Mouse (Mus musculus): ENCODE measurements at regions not wholly inside any gene's neighbourhood (a gene's known extent, or its start where the extent isn't known, plus 50 kb on each side); places are given as distances from the start of the nearest gene placed in this dataset.
"Not testable (repeated sequence)": the region's sequence is repeated elsewhere in the genome, so short reads cannot be mapped to it uniquely, and the experiment has no call there.

DNA sequence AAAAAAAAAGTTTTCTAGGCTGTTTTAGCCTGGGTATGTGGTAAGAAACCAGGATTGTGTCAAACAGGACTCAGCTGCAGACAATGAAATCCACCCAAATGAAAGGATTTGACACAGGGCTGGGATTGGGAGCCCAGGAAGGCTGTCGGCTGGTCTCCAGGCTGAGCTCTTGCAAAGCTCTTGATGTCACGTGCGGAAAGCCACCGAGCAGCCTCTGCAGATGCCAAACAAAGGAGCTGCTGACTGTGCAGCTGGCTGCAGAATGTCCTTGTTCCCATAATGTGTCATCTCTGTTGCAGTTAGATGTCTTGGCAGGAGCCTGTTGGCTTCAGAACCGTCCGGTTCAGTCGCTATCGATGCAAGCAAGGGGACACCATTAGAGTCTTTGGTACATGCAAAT lies 56.1 kb downstream of the Bbs10 start:
- no peak for TF ChIP-seq CTCF (conservative IDR thresholded peaks at IDR 0.05)
- no peak overlapping the region for H3K27ac ChIP-seq
- DNase-seq (ENCODE audit: low spot score in 2 of 2) = no peak
- H3K4me3 ChIP-seq = no peak overlapping the region

DNA sequence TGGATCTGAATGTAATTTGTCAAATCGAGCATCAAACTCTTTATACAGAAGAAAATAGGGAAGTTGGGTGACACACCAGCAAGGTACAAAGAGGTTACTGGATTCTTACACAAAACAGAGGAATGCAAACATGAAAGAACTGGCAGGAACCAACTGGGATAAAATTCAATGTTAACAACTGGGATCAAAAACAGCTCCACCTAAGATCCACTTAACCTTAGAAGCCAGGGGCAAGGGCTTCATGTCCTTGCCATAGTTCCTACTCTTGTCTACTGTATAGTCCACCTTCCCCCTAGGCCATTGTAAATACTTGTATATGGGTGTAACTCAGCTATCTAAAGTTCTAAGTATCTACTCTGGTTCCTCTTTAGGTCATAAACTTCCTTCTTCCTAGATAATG lies 59.9 kb downstream of the Bbs10 start:
- not testable (repeated sequence) for DNase-seq (ENCODE audit: low spot score in 2 of 2); H3K27ac ChIP-seq; H3K4me3 ChIP-seq

DNA sequence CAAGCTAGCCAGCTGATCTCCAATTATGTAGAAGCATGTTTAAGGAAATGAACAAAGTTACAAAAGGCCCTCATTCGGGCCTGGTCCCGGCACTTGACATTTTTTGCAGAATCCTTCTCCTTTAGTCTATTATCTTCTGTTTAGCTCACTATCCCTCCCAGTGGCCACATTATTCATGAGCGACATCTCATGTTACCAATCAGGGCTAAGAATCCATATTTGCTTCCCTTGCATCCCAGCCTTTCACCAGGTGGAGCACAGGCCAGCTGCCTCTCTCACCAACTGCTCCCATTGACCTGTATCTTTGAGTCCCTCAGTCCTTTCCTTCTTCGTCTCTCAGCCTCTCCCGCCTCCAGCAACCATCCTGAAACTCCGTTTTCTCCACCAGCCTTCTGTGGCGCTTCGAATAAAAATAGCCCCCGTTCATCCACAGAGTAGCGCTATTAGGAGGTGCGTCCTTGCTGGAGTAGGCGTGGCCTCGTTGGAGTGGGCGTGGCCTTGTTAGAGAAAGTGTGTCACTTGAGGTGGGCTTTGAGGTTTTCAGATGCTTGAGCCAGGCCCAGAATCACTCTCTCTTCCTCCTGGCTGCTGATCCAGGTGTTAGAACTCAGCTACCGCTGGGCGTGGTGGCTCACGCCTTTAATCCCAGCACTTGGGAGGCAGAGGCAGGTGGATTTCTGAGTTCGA lies 63.4 kb downstream of the Bbs10 start:
- no peak overlapping the region for H3K27ac ChIP-seq
- H3K4me3 ChIP-seq = no peak overlapping the region
- no peak for DNase-seq (ENCODE audit: low spot score in 2 of 2)
- peak; percentile 17; the same call in 1 of the 2 replicates for TF ChIP-seq CTCF (conservative IDR thresholded peaks at IDR 0.05)

DNA sequence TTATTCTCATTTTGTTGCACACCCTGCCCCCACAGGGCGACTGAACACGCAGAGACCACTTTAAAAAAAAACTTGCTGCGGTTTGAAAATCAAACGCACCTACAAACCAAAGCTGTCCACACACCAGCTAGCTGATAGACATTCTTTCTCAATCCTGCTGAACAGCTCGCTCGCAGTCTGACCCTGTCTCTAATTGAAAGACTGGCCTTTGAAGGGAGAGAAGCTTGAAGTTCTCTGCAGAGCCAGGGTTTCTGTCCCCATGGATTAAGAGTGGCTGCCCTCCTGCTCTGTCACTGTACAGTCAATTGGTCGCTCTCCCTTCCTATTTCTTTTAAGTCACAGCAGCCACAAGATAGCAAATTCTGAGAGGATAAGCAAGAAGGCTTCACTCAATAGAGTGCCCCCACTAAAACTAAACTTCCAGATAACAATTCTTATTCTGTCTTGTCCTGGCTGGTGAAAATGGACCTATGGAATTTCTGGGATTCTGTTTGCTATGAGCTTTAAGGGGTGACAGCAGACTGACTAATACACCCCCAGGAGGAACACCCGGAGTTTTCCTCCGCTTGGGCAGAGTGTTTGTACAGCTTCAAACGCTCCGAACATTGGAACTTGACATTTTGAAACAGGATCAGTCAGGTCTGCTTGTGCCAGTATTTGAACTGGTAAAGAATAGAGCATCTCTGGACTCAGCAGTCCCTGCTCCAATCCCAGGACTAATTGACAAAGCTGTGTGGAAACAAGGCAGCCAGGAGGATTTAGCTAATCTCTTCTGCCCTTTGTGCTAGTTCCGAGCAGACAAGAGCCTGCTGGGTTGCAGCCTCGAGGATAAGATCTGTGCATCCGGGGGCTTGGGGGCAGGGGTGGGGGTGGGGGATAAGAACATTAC lies 65.5 kb downstream of the Bbs10 start:
- H3K27ac ChIP-seq = no peak overlapping the region
- DNase-seq (ENCODE audit: low spot score in 2 of 2) = no peak
- H3K4me3 ChIP-seq = no peak overlapping the region
- TF ChIP-seq CTCF (conservative IDR thresholded peaks at IDR 0.05) = no peak

DNA sequence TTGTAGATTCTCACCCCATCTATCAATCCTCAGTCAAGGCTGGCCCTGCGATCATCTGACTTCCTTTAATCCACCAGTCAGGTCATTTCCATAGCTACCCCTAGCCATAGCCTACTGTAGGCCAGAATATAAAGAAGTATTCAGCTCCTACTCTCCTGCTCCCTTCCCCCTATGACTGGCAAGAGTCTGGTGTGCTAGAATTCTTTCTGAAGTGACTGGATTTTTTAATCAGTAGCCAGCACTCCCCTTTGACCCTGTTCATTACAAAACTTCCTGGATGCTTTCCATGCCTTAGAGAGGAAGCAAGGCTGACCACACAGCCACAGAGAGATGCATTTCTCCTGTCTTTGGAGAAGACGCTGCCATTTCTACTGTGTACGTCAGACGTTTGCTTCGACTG lies 66.5 kb downstream of the Bbs10 start:
- no peak for TF ChIP-seq CTCF (conservative IDR thresholded peaks at IDR 0.05)
- DNase-seq (ENCODE audit: low spot score in 2 of 2) = no peak
- Histone ChIP-seq H3K27ac (no peak overlapping the region), H3K4me3 (no peak overlapping the region)

DNA sequence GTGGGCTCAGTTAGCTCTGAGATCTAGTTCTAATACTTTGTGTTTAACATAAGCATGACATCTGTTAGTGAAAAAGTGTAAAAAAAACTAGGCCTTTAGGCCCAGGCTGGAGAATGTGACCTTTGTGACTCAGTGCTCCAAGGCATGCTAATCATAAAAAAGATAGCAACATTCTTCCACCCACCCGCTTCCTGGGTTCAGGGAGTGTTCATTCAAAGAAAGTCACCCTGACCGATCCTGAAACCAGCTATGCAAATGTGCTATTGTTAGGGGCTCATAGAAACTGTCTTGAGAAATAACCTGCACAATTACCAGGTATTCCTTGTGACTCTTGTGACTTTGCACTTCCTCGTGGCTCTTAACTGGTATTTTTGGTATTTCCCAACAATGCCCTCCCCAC lies 70.6 kb downstream of the Bbs10 start:
- not testable (repeated sequence) for DNase-seq (ENCODE audit: low spot score in 2 of 2); H3K27ac ChIP-seq

DNA sequence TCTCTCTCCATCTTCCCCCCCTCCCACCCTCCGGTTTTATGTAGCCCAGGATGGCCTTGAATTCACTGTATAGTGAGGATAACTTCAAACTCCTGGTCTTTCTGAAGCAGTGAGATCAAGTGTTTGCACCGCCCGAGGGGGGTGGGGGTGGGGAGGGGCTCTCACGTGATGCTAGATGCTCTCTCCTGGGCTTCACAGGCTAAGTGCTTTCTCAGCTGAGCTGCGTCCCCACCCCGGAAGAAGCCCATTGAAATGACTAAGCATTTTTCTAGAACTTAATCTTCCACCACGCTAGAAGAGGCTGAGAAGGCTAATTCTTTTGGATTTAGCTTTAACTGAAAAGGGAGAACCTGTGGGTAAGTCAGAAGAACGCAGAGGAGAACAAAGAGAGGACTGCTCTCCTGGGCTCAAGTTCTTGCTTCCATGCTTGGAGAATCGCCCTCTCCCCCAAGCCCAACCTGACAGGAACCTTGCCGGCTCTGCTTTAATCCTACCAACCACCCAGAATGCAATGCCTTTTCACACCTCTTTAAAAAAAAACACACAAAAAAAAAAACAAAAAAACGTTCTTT lies 79.7 kb downstream of the Bbs10 start:
- no peak overlapping the region for H3K4me3 ChIP-seq
- no peak for DNase-seq (ENCODE audit: low spot score in 2 of 2)
- no peak overlapping the region for H3K27ac ChIP-seq
- TF ChIP-seq CTCF (conservative IDR thresholded peaks at IDR 0.05) = no peak

More for the DNA sequence above, 70.6 kb downstream of the Bbs10 start:
- H3K4me3 ChIP-seq = not testable (repeated sequence)

DNA sequence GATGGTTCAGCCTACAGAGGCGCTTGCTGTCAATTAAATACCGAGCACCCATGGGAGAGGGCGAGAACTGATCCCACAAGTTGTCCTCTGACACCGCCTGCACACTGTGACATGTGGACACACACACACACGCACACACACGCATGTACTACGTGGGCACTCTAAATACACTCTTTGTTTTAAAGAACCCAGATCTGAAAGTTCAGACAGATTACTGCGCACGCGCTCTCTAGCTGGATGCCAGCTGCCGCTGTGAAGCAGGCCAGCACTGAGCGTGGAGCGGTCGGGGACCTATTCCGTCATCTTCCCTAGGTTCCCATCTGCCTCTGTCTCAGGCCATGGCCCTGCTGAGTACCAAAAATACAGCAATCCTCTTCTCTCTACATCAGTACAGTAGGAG lies 83.2 kb downstream of the Bbs10 start:
- TF ChIP-seq CTCF (conservative IDR thresholded peaks at IDR 0.05) = no peak
- DNase-seq (ENCODE audit: low spot score in 2 of 2) = peak; percentile 24 to 47
- Histone ChIP-seq H3K4me3 (peak overlapping the region; percentile 26), H3K27ac (peak overlapping the region; percentile 72)

DNA sequence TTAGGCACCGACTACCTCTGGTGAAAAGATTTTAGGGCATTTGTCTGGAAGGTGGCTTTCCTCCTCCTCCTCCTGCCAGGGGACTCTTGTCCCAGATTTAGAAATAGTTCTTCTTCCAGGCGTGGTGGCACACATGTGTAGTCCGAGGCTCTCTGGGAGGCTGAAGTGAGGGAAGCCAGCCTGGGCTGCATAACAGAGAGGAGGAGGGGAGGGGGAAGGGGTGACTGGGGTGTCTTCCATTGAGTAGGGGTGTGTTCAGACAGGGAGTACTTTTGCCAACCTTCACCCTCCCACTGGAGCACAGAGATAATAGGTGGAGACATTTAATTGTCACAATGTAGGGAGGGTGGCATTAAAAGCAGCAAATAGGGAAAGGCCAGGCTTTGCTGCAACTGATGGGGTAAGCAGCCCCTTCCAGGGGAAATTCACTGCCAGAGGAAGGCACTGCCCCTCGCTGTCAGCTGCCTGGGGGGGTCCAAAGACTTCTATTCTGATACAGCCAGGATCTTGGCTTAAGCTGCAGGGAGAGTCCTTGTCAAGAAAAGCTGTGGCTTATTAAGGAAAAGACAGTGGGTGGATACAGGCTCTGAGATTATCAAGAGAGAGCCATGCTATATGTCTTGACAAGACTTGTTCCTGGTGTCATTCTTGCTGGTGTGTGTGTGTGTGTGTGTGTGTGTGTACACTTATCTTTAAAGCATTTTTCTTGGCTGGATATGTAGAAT lies 83.9 kb downstream of the Bbs10 start:
- Histone ChIP-seq H3K27ac (peak overlapping the region; percentile 72), H3K4me3 (peak overlapping the region; percentile 26)
- no peak for TF ChIP-seq CTCF (conservative IDR thresholded peaks at IDR 0.05)
- no peak for DNase-seq (ENCODE audit: low spot score in 2 of 2)

DNA sequence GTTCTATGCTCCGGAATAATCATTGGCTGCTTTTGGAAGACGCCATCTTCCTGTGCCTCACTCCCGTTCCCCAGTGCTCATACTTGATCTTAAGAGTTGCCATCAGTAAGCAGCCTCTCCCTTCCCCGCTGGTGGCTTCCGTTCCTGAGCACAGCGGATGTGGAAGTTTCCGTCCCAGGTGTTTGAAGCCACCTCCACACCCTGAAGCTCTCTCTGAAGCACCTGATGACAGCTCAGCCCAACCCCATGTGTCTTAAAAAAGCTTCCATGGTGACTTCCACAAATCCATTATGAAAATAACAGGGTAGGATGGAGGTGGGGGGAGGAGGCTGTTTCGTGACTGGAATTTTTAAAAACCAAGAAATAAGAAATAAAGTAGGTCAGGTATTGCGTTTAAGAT lies 87.1 kb downstream of the Bbs10 start:
- no peak for TF ChIP-seq CTCF (conservative IDR thresholded peaks at IDR 0.05)
- no peak for DNase-seq (ENCODE audit: low spot score in 2 of 2)
- no peak overlapping the region for H3K27ac ChIP-seq
- H3K4me3 ChIP-seq = no peak overlapping the region

DNA sequence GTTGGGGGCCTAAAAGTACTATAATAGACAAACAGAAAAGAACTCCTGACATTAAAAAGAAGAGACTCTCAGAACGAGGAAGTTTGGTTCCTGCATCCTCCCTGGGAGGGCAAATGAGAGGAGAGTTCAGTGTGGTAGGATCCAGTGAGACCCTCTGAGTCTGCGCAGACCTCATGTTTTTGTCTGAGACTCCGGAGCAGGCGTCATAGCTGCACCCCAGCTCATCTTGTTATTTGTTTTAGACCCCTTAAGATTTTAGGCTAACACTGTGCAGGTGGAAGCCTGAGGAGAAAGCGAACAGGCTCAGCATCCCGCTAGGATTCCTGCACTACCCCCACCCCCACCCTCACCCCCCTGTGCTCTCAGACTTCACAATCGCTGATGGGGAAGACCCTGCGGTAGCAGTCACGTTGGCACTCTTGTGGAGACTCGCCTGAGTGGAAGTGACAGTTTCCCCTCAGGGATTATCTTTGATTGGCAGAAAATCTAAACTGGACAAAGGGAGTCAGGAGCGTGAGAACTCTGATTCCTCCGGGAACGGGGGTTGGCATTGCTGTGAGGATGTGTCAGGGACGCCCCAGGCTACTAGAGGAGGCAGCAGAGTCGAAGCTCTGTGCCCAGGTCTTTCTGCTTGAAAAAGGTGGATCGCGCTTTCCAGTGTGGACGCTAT lies 85.0 kb upstream of the Nap1l1 start:
- H3K4me3 ChIP-seq = no peak overlapping the region
- no peak for DNase-seq (ENCODE audit: low spot score in 2 of 2)
- no peak overlapping the region for H3K27ac ChIP-seq
- TF ChIP-seq CTCF (conservative IDR thresholded peaks at IDR 0.05) = no peak

DNA sequence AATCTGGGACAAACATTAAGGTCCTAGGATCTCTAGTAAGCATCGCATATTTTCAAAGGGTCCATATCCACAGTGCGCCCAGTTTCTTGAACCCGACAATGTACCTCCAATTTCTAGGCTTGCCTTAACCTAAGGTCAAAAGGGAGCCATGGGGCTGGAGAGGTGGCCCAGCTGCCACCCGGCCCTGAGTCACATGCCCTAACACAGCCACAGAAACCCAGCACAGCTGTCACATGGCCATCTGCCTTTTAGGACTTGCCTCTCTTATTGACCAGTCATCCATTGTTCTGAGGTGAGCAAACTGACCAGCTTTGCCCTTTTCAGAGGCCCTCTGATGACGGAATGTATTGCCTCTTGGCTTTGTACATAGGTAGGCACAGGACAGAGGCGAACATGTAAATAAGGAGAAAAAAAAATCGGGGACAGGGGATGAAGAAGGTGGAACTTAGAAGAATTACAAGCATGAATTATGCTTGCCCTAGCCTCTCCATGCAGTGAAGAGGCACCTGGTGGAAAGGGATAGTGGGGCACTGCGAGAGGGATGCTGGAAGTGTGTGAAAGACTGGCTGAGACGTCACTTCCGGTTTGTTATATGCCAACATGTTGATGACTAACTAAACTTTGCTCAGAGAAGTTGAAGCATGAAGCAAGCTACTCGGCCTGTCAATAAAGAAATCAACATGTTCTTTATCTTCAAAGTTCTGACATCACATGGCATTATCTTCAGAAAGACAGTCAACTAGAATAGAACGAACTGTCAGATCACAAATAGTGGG lies 84.3 kb upstream of the Nap1l1 start:
- Histone ChIP-seq H3K27ac (no peak overlapping the region), H3K4me3 (no peak overlapping the region)
- TF ChIP-seq CTCF (conservative IDR thresholded peaks at IDR 0.05) = no peak
- no peak for DNase-seq (ENCODE audit: low spot score in 2 of 2)

Measured in layer of hippocampus, adult 2 months (tissue).